Mouse (Mus musculus) adipose tissue, adult 10 weeks (tissue): Measurements from ENCODE around the gene Adamts20. TPM values are rescaled to one million over a fixed set of nuclear protein-coding genes. Genes with fewer than 3 reads are reported as not detected.

Experiments used
- polyA plus RNA-seq: library from polyadenylated mRNA; stranded (reverse); fragments of 350-450 nt; fragmentation: Illumina TruSeq; extraction: RNeasy Lipid Tissue Mini Kit (QIAGEN cat#74804); gene quantifications from one replicate; pipeline ENCODE4 v1.2.3, GENCODE M21; 2014; ENCODE audit warnings: low read depth, low replicate concordance

Gene Adamts20
- 0.19 TPM for polyA plus RNA-seq

DNA sequence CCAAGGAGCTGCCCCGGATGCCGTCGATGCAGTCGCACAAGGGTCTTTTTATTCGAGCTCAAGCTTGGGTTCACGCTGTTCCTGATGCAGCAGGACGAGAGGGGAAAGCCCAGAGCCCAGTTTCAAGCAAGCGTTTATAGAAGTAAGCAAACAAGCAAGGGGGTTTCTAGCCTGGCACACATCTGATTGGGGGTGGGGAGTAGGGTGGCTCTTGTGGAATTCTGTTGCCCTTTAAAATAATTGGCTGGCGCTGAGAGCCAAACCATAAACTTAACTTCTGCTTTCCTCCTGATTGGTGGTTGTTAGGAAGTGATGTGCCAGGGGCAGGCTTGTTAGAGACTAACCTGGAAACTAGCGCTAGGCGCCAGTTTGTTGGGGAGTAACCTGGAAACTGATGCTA is at the start of gene Adamts20:
Gene Adamts20, minus strand, starts transcription at position 101 of the 400 bp plus-strand sequence.

Other genes with a start within 250 kb of the Adamts20 start
- 2.7 TPM for gene Pus7l, start 78.1 kb upstream of the Adamts20 start, polyA plus RNA-seq
- gene Irak4, start 78.2 kb upstream of the Adamts20 start, polyA plus RNA-seq: 9.1 TPM
- gene Twf1, start 124.5 kb upstream of the Adamts20 start, polyA plus RNA-seq: 57.1 TPM
- gene Tmem117, start 163.8 kb upstream of the Adamts20 start, polyA plus RNA-seq: 3.9 TPM